Mouse (Mus musculus) lung, adult 2 months (tissue): ENCODE data around the gene Gsdma.

ENCODE experiments used
- CTCF ChIP-seq: fragments of 200-500 bp; IDR thresholded peaks from 2 replicates; pipeline ENCODE4 v1.5.1; 2011; ENCODE audit warnings: mild to moderate bottlenecking, low read length, control low read depth; ENCODE audit not compliant: insufficient read depth
- POLR2A ChIP-seq: fragments of 200-500 bp; IDR thresholded peaks from 2 replicates; pipeline ENCODE4 v1.6.1; 2011; ENCODE audit warnings: low read depth, mild to moderate bottlenecking, control low read depth, low read length, borderline replicate concordance; ENCODE audit errors: extremely low read depth

DNA sequence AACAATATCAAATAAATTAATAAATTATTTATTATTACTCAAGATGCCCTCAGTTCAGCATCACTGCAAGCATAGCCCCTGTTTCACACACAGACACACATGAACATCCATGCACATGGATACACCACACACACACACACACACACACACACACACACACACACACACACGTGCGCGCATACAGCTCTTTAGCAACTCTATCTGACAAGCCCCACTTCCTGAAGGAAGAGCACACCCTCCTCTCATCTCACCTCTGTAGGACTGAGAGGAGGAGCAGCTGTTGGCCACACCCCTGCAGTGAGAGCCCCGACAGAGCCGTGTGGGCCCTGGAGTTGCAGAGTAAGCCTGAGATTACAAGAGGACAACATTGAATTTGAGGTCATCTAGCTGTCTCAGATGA, 24.1 kb upstream of the Gsdma start:
- TF ChIP-seq CTCF (no peak), POLR2A (no peak)
